Mouse (Mus musculus): ENCODE data around the gene Ntn1. TPM values are rescaled to one million over a fixed set of nuclear protein-coding genes. Genes with fewer than 3 reads are reported as not detected.

Gene Ntn1
- polyA plus RNA-seq, 1 experiment from 2014 or later = 6.8 TPM

DNA sequence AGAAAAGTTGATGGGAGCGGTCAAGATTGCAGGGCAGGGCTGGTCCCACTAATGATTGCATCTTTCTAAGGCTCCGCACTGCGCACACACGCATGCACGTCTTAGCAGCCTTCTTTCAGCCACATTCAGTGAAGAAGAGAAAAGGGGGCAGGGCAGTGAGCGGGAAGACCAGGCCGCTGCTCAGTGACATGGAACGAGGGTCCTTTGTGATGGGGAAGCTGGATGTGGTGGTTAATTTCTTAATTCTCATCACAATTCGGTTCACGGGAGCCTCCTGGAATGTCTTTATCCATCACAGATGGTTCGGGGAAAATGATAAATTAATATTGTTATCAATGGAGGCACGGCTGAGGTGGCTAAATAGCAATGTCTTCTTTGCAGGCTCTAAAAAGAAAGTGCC is 126.8 kb downstream of the Ntn1 start:
- peak overlapping the region; percentile 29 for H3K4me2 ChIP-seq
- peak; percentile 50; the same call in 1 of the 2 replicates for ATAC-seq
- H3K9ac ChIP-seq = no peak overlapping the region
- H3K4me3 ChIP-seq = no peak overlapping the region
- H3K9me3 ChIP-seq (replicated peaks) = no peaks in the 10 kb centered on the region
- peaks cover 7% of the 10 kb centered on the region; the same call in 1 of the 2 replicates for H3K27me3 ChIP-seq
- 0 out of 2 replicates have a peak, but pooled peaks cover 5% of the 10 kb centered on the region for H3K36me3 ChIP-seq (ENCODE audit: poor library complexity, severe bottlenecking)
- peaks cover 18% of the 10 kb centered on the region for H3K4me1 ChIP-seq
- WGBS = 11% methylated on average over 12 of the region's 12 CpGs
- peak overlapping the region; percentile 36; the same call in 1 of the 2 replicates for H3K27ac ChIP-seq

DNA sequence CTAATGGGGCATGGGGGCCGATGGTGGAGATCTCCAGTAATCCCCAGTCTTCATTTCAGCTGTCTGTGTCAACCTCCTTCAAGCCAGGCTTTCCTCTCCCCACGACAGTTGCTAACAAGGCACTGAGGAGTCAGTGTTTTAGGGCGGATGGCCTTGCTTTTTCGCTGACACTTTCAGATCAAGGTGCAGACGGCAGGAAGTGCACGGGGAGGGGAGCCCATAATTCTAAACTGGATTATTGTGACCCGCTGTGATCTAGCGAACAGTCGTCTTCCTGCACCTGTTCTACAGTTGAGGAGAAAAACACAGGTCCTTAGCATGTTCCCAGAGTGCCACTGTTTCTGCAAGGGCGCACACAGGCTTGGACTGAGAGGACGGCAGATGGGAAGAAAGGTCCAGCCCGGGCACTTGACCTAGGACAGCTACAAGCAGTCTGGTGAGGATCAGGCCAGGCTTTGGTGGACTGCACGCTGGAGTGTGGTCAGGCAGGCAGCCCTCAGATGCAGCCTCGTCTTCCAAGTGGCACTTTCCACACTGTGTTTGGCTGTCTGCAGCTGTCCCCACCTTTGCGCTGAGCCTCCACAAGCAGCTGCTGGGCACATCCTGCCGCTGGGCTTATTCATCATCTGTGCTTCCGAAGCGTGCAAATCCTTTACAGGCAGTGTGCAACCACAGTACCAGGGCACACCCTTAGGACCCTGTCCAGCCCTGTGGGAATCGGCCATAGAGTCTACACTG is 129.7 kb downstream of the Ntn1 start:
- 0 out of 2 replicates have a peak, but pooled peaks cover 1% of the 10 kb centered on the region for H3K36me3 ChIP-seq (ENCODE audit: poor library complexity, severe bottlenecking)
- WGBS = 82% methylated on average over 19 of the region's 19 CpGs
- H3K27me3 ChIP-seq = peaks cover 6% of the 10 kb centered on the region; the same call in 1 of the 2 replicates
- H3K4me3 ChIP-seq = no peak overlapping the region
- no peaks in the 10 kb centered on the region for H3K9me3 ChIP-seq (replicated peaks)
- no peak for ATAC-seq
- H3K9ac ChIP-seq = no peak overlapping the region
- H3K4me2 ChIP-seq = no peak overlapping the region
- H3K4me1 ChIP-seq = peaks cover 18% of the 10 kb centered on the region
- H3K27ac ChIP-seq = no peak overlapping the region

DNA sequence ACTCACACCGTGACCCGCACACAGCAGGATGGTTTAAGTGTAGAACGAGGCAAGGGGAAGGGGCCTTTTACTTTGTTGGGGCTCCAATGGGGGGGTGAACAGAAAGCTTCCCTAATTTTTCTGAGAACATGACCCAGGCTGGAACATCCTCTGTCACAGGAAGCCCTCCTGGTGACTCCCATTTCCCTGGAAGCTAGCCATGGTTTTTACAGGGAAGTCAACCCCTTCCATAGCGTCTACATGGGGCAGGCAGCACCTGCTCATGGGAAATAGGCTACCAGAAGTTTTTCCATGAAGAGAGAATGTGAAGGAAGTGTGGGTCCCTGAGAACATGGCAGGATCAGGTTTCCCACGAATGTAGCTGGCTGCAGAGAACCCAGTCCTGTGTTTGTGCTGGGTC is 136.3 kb downstream of the Ntn1 start:
- Histone ChIP-seq H3K27ac (no peak overlapping the region), H3K9ac (no peak overlapping the region), H3K4me3 (no peak overlapping the region), H3K9me3 (replicated peaks) (no peaks in the 10 kb centered on the region), H3K36me3 (ENCODE audit: poor library complexity, severe bottlenecking) (no peaks in the 10 kb centered on the region), H3K4me2 (no peak overlapping the region), H3K27me3 (no peaks in the 10 kb centered on the region), H3K4me1 (no peaks in the 10 kb centered on the region)
- no peak for ATAC-seq
- 87% methylated on average over 5 of the region's 5 CpGs for WGBS

DNA sequence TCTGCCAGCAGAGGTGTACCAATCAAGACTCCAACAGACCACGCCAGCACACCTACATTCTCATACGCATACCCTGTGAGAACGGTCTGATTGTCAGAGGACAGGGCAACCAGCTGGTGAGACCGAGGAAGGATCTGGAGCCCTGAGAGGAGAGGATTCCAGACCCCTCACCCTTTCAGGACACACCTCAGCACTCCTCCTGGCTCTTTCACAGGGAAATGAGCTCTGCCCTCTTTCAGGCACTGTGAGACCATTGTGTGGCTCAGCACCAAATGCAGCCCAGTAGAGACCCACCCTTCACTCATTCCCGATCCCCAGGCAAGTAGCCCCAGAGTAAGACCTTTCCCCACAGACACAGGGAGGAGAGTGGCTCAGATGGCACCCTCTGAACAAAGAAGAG is 137.5 kb downstream of the Ntn1 start:
- H3K9ac ChIP-seq = no peak overlapping the region
- 90% methylated on average over 5 of the region's 5 CpGs for whole genome bisulfite sequencing
- ATAC-seq = no peak
- no peaks in the 10 kb centered on the region for H3K4me1 ChIP-seq
- no peaks in the 10 kb centered on the region for H3K36me3 ChIP-seq (ENCODE audit: poor library complexity, severe bottlenecking)
- H3K27me3 ChIP-seq = no peaks in the 10 kb centered on the region
- H3K27ac ChIP-seq = no peak overlapping the region
- no peak overlapping the region for H3K4me3 ChIP-seq
- H3K4me2 ChIP-seq = no peak overlapping the region
- no peaks in the 10 kb centered on the region for H3K9me3 ChIP-seq (replicated peaks)

DNA sequence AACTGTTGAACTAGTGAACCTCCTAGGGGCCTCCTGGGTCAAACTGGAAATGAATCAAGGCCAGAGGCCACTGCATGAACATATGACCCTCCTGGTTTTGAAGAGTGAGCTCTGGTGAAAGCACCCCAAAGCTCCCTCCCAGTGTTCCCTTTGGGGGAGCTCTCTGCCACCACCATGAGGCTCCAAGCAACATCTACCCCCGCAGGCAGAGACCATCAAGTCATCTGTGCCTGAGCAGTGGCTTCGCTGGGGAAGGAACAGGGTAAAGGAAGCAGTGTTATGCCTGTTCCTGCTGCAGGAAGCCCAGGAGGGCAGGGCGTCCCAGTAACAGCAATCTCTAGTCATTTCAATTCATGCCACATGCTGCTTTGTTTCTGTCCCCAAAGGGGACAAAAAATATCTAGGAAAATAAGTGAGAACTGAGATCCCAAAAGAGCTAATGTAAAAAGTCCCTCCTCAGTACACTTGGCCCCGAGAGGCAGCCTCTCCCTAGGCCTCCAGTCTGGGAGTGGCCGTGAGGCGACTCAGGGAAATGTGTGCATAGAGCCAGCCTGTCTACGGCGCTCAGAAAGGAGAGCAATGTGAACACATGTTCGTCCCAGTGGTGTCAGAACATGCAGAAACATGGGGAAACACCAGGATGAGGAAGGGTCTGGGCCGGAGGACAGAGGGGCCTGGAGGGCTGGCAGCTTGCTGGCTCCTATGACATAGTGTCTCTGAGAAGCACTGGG is 139.3 kb downstream of the Ntn1 start:
- H3K4me2 ChIP-seq = no peak overlapping the region
- no peak overlapping the region for H3K4me3 ChIP-seq
- H3K4me1 ChIP-seq = no peaks in the 10 kb centered on the region
- no peak for ATAC-seq
- no peak overlapping the region for H3K27ac ChIP-seq
- no peaks in the 10 kb centered on the region for H3K27me3 ChIP-seq
- 81% methylated on average over 10 of the region's 10 CpGs for WGBS
- H3K9me3 ChIP-seq (replicated peaks) = no peaks in the 10 kb centered on the region
- no peak overlapping the region for H3K9ac ChIP-seq
- H3K36me3 ChIP-seq (ENCODE audit: poor library complexity, severe bottlenecking) = no peaks in the 10 kb centered on the region

DNA sequence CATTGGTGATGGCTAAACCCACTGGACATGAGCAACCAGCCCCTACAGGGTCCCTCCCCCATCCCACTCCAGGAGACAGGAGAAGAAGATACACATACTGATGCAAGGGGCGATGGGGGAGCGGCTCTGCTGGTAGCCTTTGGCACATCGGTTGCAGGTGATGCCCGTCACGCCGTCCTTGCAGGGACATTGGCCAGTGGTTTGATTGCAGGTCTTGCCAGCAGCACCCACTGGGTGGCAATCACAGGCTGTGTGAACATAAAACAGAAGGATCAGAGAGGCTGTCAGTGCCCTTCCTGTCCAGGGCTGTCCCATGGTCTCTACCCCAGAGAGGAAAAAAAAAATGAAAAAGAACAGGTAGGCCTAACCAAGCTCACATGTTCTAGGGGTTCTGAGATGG is 140.2 kb downstream of the Ntn1 start:
- WGBS = 94% methylated on average over 6 of the region's 6 CpGs

DNA sequence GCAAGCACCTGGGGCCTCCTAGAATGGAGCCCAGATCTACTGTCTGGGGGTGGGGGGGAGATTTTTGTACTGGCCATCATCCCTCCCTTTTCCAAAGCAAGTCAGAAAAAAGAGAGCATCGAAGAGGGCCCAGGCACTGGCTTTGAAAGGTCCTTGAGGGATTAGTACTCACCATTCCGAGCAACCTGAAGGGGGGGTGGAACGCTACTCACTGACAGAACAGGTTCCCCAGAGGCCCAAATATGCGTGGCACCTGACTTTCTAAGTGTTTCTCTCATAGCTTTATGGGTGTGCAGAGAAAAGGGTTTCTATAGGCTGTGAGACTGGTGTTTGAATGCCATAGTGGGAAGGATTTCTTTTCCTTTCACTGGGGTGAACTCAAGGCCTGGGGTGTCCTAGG is 142.1 kb downstream of the Ntn1 start:
- WGBS = 78% methylated on average over 4 of the region's 4 CpGs
- no peaks in the 10 kb centered on the region for H3K9me3 ChIP-seq (replicated peaks)
- ATAC-seq = no peak
- no peak overlapping the region for H3K27ac ChIP-seq
- H3K27me3 ChIP-seq = no peaks in the 10 kb centered on the region
- H3K36me3 ChIP-seq (ENCODE audit: poor library complexity, severe bottlenecking) = 0 out of 2 replicates have a peak, but pooled peaks cover 3% of the 10 kb centered on the region
- no peaks in the 10 kb centered on the region for H3K4me1 ChIP-seq
- no peak overlapping the region for H3K9ac ChIP-seq
- H3K4me3 ChIP-seq = no peak overlapping the region
- no peak overlapping the region for H3K4me2 ChIP-seq

More for the DNA sequence above, 140.2 kb downstream of the Ntn1 start:
- Histone ChIP-seq H3K4me2 (no peak overlapping the region), H3K9me3 (replicated peaks) (no peaks in the 10 kb centered on the region), H3K27ac (no peak overlapping the region), H3K4me3 (no peak overlapping the region), H3K4me1 (no peaks in the 10 kb centered on the region), H3K36me3 (ENCODE audit: poor library complexity, severe bottlenecking) (no peaks in the 10 kb centered on the region), H3K9ac (no peak overlapping the region), H3K27me3 (no peaks in the 10 kb centered on the region)
- no peak for ATAC-seq

DNA sequence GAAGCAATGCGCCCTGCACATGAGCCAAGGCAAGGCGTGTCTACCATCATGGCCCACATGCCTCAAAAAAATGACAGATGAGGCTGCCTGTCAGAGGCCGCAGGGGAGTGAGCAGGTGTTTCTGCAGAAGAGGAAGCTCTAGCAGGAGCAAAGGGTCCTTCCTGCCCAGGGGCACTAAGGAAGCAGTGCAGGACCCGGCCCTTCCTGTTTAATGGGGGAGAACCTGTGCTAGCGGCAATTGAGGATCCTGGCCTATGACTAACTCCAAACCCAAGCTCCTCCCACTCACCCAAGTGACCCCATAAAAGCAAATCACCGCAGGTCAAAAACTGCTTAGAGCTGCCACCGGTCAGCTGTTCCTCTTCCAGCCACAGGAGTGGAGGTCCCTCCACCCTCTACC is 147.1 kb downstream of the Ntn1 start:
- 96% methylated on average over 7 of the region's 7 CpGs for WGBS
- no peak overlapping the region for H3K9ac ChIP-seq
- no peaks in the 10 kb centered on the region for H3K27me3 ChIP-seq
- H3K9me3 ChIP-seq (replicated peaks) = no peaks in the 10 kb centered on the region
- H3K4me1 ChIP-seq = no peaks in the 10 kb centered on the region
- H3K27ac ChIP-seq = no peak overlapping the region
- no peak overlapping the region for H3K4me2 ChIP-seq
- 0 out of 2 replicates have a peak, but pooled peaks cover 3% of the 10 kb centered on the region for H3K36me3 ChIP-seq (ENCODE audit: poor library complexity, severe bottlenecking)
- no peak for ATAC-seq
- no peak overlapping the region for H3K4me3 ChIP-seq

DNA sequence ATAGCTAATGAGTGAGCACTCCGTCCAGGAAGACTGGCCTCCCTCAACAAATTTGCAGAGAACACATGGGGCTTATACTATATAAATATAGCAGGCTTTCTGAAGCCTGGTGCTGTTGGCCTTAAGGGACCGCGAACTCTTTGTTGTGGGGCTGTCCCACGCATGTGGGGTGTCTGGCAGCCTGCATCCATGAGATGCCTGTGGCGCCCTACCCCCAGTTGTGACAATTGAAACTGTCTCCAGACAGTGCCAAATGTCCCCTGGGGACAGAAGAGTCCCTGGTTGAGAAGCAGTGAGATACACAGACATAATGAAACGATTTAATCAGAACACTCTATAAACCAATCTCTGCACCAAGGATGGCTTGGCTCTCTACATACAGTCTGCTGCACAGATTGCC is 150.5 kb downstream of the Ntn1 start:
- peaks cover 1% of the 10 kb centered on the region for H3K4me1 ChIP-seq
- H3K36me3 ChIP-seq (ENCODE audit: poor library complexity, severe bottlenecking) = 0 out of 2 replicates have a peak, but pooled peaks cover 2% of the 10 kb centered on the region
- no peak overlapping the region for H3K9ac ChIP-seq
- H3K27ac ChIP-seq = no peak overlapping the region
- 76% methylated on average over 6 of the region's 6 CpGs for WGBS
- no peaks in the 10 kb centered on the region for H3K9me3 ChIP-seq (replicated peaks)
- H3K4me2 ChIP-seq = no peak overlapping the region
- no peak for ATAC-seq
- no peak overlapping the region for H3K4me3 ChIP-seq
- no peaks in the 10 kb centered on the region for H3K27me3 ChIP-seq

DNA sequence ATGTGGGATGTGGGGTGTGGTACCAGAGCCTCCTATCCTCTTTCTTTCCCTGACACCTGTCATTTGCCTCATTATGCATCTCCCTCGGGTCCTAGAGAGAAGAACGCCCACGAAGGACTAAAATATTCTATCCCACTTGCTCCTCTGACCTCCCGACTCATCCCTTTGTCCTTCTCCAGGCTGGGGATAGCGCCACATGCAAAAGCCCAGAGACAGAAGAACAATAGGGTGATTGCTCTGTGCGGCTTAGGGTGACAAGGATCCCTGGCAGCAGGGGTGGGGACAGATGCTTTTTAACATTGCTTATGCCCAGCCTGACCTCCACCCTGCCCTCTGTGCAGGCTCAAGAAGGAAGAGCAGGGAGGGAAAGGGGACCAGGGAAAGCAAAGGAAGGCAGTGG is 152.7 kb downstream of the Ntn1 start:
- H3K9ac ChIP-seq = no peak overlapping the region
- no peaks in the 10 kb centered on the region for H3K9me3 ChIP-seq (replicated peaks)
- no peak overlapping the region for H3K4me2 ChIP-seq
- H3K27me3 ChIP-seq = no peaks in the 10 kb centered on the region
- H3K36me3 ChIP-seq (ENCODE audit: poor library complexity, severe bottlenecking) = no peaks in the 10 kb centered on the region
- WGBS = 18% methylated on average over 6 of the region's 6 CpGs
- peaks cover 17% of the 10 kb centered on the region for H3K4me1 ChIP-seq
- no peak overlapping the region for H3K27ac ChIP-seq
- no peak overlapping the region for H3K4me3 ChIP-seq
- no peak for ATAC-seq

DNA sequence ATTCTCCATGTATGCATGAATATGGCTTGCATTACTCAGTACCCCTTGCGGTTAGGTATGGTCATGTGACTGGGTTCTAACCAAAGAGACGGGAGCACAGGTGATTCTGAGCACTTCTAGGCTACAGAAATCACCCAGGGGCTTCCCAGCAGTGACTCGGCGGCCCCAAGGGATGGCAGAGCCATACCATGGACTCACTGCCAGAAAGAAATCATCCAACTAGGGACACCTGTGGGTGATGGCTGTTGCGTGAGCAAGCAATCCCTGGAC is 155.7 kb downstream of the Ntn1 start:
- Histone ChIP-seq H3K4me1 (peaks cover 17% of the 10 kb centered on the region), H3K4me3 (no peak overlapping the region), H3K4me2 (no peak overlapping the region), H3K9me3 (replicated peaks) (no peaks in the 10 kb centered on the region), H3K9ac (no peak overlapping the region), H3K27me3 (no peaks in the 10 kb centered on the region), H3K27ac (peak overlapping the region; percentile 54; the same call in 1 of the 2 replicates), H3K36me3 (ENCODE audit: poor library complexity, severe bottlenecking) (no peaks in the 10 kb centered on the region)
- 88% methylated on average over 5 of the region's 5 CpGs for WGBS
- no peak for ATAC-seq

DNA sequence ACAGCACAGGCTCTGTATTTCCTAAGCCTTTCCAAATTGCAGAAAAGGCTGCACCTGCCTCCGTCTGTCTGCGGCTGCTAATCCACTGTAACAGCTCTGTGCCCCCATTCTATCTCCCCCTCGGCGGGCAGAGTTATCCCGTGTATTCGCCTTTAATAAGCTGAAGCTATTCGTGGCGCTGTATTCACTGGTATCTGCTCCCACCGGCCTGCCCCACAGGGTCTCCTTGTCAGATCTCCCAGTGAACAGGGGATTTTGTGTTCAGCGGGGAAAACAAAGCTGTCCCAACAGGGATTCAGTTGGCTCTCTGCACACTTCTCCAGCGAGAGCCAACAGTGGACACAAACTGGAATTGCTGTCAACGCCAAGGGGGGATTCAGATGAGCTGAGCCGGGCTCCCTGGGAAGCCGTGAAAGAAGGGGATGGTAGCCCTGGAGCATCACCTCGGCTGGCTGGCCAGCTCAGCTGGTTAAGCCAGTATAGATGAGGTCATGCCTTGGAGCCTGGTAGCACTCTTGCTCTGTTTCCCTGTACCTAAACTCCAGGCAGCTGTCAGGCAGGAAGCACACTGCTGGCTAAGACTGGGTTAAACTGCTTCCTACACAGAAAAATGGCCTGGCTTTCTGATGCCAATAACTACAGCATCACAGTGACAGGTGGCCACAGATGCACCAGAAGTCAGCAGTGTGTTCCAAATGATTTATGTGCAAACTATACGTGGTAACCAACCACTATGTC is 156.2 kb downstream of the Ntn1 start:
- peak overlapping the region; percentile 54 for H3K27ac ChIP-seq

More for the DNA sequence above, 156.2 kb downstream of the Ntn1 start:
- no peaks in the 10 kb centered on the region for H3K36me3 ChIP-seq (ENCODE audit: poor library complexity, severe bottlenecking)
- H3K4me3 ChIP-seq = no peak overlapping the region
- H3K4me2 ChIP-seq = peak overlapping the region; percentile 32
- H3K9me3 ChIP-seq (replicated peaks) = no peaks in the 10 kb centered on the region
- H3K9ac ChIP-seq = peak overlapping the region; percentile 27; the same call in 1 of the 2 replicates
- no peaks in the 10 kb centered on the region for H3K27me3 ChIP-seq
- WGBS = 23% methylated on average over 16 of the region's 16 CpGs
- ATAC-seq = peak; percentile 50; the same call in 1 of the 2 replicates
- peaks cover 20% of the 10 kb centered on the region for H3K4me1 ChIP-seq

Data from forebrain, embryonic 13.5 days (tissue).